Mouse (Mus musculus) spleen, adult 2 months (tissue): ENCODE measurements at regions not wholly inside any gene's neighbourhood (a gene's known extent, or its start where the extent isn't known, plus 50 kb on each side); places are given as distances from the start of the nearest gene placed in this dataset.

ENCODE experiments used
- DNase-seq, 2 experiments: peaks; one replicate each; pipeline versions ENCODE4 v3.0.0 to v3.0.0-alpha.2; 2012 to 2021; ENCODE audit warnings: low spot score in 2 of 2, low read depth in 1 of 2
- H3K27ac ChIP-seq: fragments of 200-500 bp; 2 replicates; pipeline ENCODE4 v1.5.1; 2012; ENCODE audit warnings: low read length, inconsistent platforms; ENCODE audit not compliant: insufficient read depth
- H3K27me3 ChIP-seq: fragments of 200-500 bp; 2 replicates; pipeline ENCODE4 v1.6.1; 2012; ENCODE audit warnings: mild to moderate bottlenecking, moderate library complexity, low read length, inconsistent platforms; ENCODE audit not compliant: control insufficient read depth, insufficient read depth
- H3K36me3 ChIP-seq: fragments of 200-500 bp; 2 replicates; pipeline ENCODE4 v1.6.1; 2012; ENCODE audit warnings: mild to moderate bottlenecking, low read length, inconsistent platforms; ENCODE audit not compliant: control insufficient read depth, insufficient read depth
- H3K4me1 ChIP-seq: fragments of 200-500 bp; 2 replicates; pipeline ENCODE4 v1.6.1; 2011; ENCODE audit warnings: inconsistent platforms; ENCODE audit not compliant: control insufficient read depth, insufficient read depth, insufficient read length
- H3K4me3 ChIP-seq: fragments of 200-500 bp; 2 replicates; pipeline ENCODE4 v1.5.1; 2011; ENCODE audit warnings: mild to moderate bottlenecking, inconsistent platforms; ENCODE audit not compliant: insufficient read depth, insufficient read length; ENCODE audit errors: extremely low read depth
- CTCF ChIP-seq: fragments of 200-500 bp; IDR thresholded peaks from 2 replicates; pipeline ENCODE4 v1.5.1; 2011; ENCODE audit warnings: mild to moderate bottlenecking, inconsistent platforms; ENCODE audit not compliant: insufficient read depth, insufficient read length, insufficient replicate concordance; ENCODE audit errors: extremely low read depth
- POLR2A ChIP-seq: fragments of 200-500 bp; IDR thresholded peaks from 2 replicates; pipeline ENCODE4 v1.6.1; 2011; ENCODE audit warnings: low read depth, low read length, inconsistent platforms
- WGBS: fragments of 180-500 bp; shearing (Covaris S2); methylation state at CpG from one replicate; pipeline ENCODE4 v1.1.7; 2018; 5-methylcytosine and 5-hydroxymethylcytosine counted together

- no peak for DNase-seq
- WGBS = 74% methylated on average over 8 of the region's 8 CpGs
- Histone ChIP-seq H3K27ac (no peak overlapping the region), H3K36me3 (no peaks in the 10 kb centered on the region), H3K4me3 (no peak overlapping the region), H3K27me3 (no peaks in the 10 kb centered on the region), H3K4me1 (no peaks in the 10 kb centered on the region)
- TF ChIP-seq CTCF = no peak
- no peak for TF ChIP-seq POLR2A
These were observed 184.7 kb upstream of the Nckap5 start for GRCm38 (mm10) chr1:127015042-127015893.

GRCm38 (mm10) chr1:127011901-127012300, 181.3 kb upstream of the Nckap5 start:
- DNase-seq = no peak
- Histone ChIP-seq H3K4me1 (no peaks in the 10 kb centered on the region), H3K27ac (no peak overlapping the region), H3K4me3 (no peak overlapping the region), H3K36me3 (no peaks in the 10 kb centered on the region), H3K27me3 (no peaks in the 10 kb centered on the region)
- 68% methylated on average over 6 of the region's 6 CpGs for WGBS
- TF ChIP-seq CTCF (no peak), POLR2A (no peak)

GRCm38 (mm10) chr1:127009699-127010098, 179.1 kb upstream of the Nckap5 start:
- Histone ChIP-seq H3K36me3 (no peaks in the 10 kb centered on the region), H3K4me3 (no peak overlapping the region), H3K27ac (no peak overlapping the region), H3K27me3 (no peaks in the 10 kb centered on the region), H3K4me1 (no peaks in the 10 kb centered on the region)
- 29% methylated on average over 4 of the region's 4 CpGs for WGBS
- TF ChIP-seq CTCF = no peak
- no peak for TF ChIP-seq POLR2A
- DNase-seq = no peak

GRCm38 (mm10) chr1:127001700-127002099, 171.1 kb upstream of the Nckap5 start:
- H3K27me3 ChIP-seq = no peaks in the 10 kb centered on the region
- TF ChIP-seq POLR2A = no peak
- TF ChIP-seq CTCF = no peak

GRCm38 (mm10) chr1:126993061-126993640, 162.6 kb upstream of the Nckap5 start:
- 67% methylated on average over 1 of the region's 1 CpGs for WGBS
- no peak overlapping the region for H3K4me3 ChIP-seq
- no peak for DNase-seq
- no peak overlapping the region for H3K27ac ChIP-seq
- no peaks in the 10 kb centered on the region for H3K4me1 ChIP-seq
- TF ChIP-seq CTCF (no peak), POLR2A (no peak)
- H3K27me3 ChIP-seq = no peaks in the 10 kb centered on the region
- H3K36me3 ChIP-seq = no peaks in the 10 kb centered on the region

More at GRCm38 (mm10) chr1:127001700-127002099, 171.1 kb upstream of the Nckap5 start:
- no peak for DNase-seq
- no peak overlapping the region for H3K4me3 ChIP-seq
- no peaks in the 10 kb centered on the region for H3K36me3 ChIP-seq
- no peak overlapping the region for H3K27ac ChIP-seq
- WGBS = 90% methylated on average over 7 of the region's 7 CpGs
- no peaks in the 10 kb centered on the region for H3K4me1 ChIP-seq

GRCm38 (mm10) chr1:126992441-126992840, 161.8 kb upstream of the Nckap5 start:
- Histone ChIP-seq H3K4me1 (no peaks in the 10 kb centered on the region), H3K36me3 (no peaks in the 10 kb centered on the region), H3K27ac (no peak overlapping the region), H3K4me3 (no peak overlapping the region), H3K27me3 (no peaks in the 10 kb centered on the region)
- no peak for DNase-seq
- WGBS = 71% methylated on average over 4 of the region's 4 CpGs
- TF ChIP-seq CTCF = no peak
- no peak for TF ChIP-seq POLR2A

- H3K4me1 ChIP-seq = no peaks in the 10 kb centered on the region
- H3K27me3 ChIP-seq = no peaks in the 10 kb centered on the region
- WGBS = 89% methylated on average over 5 of the region's 5 CpGs
- no peak for DNase-seq
- H3K4me3 ChIP-seq = no peak overlapping the region
- H3K27ac ChIP-seq = no peak overlapping the region
- no peak for TF ChIP-seq POLR2A
- TF ChIP-seq CTCF = no peak
- H3K36me3 ChIP-seq = no peaks in the 10 kb centered on the region
These were observed 152.2 kb upstream of the Nckap5 start for GRCm38 (mm10) chr1:126982805-126983204.
